Mouse (Mus musculus): ENCODE measurements at regions not wholly inside any gene's neighbourhood (a gene's known extent, or its start where the extent isn't known, plus 50 kb on each side); places are given as distances from the start of the nearest gene placed in this dataset.

GRCm38 (mm10) chr12:14088960-14089359, 62.9 kb downstream of the Fam84a start:
- no peak for ATAC-seq (ENCODE audit: insufficient number of reproducible peaks, low FRiP score, low TSS enrichment)

DNA sequence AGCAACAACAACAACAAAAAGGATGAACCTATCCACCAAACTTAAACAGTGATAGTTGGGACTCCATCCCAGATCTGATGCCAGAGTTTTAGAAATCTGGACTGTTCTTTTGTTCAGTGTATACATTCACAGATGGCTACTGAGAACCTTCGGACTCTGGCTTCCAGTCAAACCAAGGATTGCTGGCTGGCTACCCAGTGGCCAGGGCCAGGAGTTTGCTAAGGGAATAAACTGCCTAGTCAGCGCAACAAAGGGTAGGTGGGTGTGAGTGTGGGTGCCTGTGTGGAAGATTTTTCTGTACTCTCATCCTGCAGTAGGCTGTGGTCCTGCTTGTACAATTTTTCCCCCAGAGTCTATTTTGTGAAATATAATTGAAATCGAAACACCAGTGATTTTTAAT, 69.1 kb downstream of the Fam84a start:
- ATAC-seq (ENCODE audit: insufficient number of reproducible peaks, low FRiP score, low TSS enrichment) = peak; percentile 70; the same call in 1 of the 2 replicates

DNA sequence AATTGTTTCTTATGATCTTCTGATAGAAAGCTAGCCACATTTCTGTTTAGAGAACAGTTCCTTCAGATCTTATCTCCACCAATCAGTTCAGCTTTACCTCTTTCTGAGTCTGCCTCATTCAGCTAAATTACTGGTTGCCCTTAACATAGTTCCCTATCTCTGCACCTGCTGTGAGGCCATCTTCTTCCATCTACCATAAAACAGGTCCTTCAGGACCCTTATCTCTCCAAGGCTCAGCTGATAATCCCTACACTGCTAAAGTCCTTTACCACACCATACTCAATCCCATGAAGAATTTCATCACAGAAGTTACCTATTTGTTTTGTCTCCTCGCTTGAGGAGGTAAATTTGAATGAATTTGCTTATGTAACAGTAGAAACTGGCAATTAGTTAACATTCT, 72.0 kb downstream of the Fam84a start:
- ATAC-seq (ENCODE audit: insufficient number of reproducible peaks, low FRiP score, low TSS enrichment) = no peak

- ATAC-seq (ENCODE audit: insufficient number of reproducible peaks, low FRiP score, low TSS enrichment) = 0 out of 2 replicates have a peak, but pooled peaks have one; percentile 36
Observed at GRCm38 (mm10) chr12:14069049-14069448, 82.8 kb downstream of the Fam84a start.

DNA sequence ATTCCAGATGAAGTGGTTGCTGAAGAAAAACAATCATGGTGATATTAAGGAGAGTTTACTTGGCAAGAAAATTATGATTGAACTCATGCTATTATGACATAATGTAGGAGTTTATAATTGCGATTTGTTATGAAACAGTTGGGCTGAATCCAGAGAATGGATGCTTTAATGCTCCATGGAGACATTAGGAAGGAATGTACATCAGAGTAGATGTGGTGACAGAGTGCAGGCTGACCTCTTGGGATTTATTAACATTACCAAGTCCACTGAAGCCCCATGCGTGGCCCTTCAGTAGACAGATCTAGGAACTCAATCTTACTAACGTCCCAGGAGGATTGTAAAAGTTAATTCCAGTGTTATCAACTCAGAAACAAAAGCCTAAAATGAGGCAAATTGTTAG, 86.5 kb downstream of the Fam84a start:
- ATAC-seq (ENCODE audit: insufficient number of reproducible peaks, low FRiP score, low TSS enrichment) = no peak

- ATAC-seq (ENCODE audit: insufficient number of reproducible peaks, low FRiP score, low TSS enrichment) = no peak
Observed at GRCm38 (mm10) chr12:14063276-14063675, 88.6 kb downstream of the Fam84a start.

DNA sequence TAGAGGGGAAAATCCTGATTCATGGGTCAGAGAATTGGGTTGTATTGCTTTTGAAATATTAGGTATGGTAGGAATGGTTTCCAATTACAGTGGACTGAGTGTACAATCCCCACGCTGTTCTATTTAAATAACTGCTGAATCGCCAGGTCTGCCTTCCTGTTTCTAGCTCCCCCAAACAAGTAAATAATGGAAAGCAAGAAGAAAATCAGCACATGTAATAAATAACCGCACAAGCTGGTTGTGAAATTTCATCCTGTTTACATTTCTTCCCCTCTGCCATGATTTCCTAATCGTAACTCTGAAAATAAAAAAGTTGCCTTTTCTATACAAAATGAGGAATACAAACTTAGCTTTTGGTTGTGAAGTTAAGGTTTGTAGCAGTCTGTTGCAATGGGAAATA, 95.7 kb downstream of the Fam84a start:
- no peak for ATAC-seq (ENCODE audit: insufficient number of reproducible peaks, low FRiP score, low TSS enrichment)

- no peak for ATAC-seq (ENCODE audit: insufficient number of reproducible peaks, low FRiP score, low TSS enrichment)
Observed at GRCm38 (mm10) chr12:14032363-14032762, 119.5 kb downstream of the Fam84a start.

GRCm38 (mm10) chr12:14015271-14015670, 136.6 kb downstream of the Fam84a start:
- ATAC-seq (ENCODE audit: insufficient number of reproducible peaks, low FRiP score, low TSS enrichment) = no peak

- no peak for ATAC-seq (ENCODE audit: insufficient number of reproducible peaks, low FRiP score, low TSS enrichment)
Observed at GRCm38 (mm10) chr12:14005991-14006390, 145.9 kb downstream of the Fam84a start.

DNA sequence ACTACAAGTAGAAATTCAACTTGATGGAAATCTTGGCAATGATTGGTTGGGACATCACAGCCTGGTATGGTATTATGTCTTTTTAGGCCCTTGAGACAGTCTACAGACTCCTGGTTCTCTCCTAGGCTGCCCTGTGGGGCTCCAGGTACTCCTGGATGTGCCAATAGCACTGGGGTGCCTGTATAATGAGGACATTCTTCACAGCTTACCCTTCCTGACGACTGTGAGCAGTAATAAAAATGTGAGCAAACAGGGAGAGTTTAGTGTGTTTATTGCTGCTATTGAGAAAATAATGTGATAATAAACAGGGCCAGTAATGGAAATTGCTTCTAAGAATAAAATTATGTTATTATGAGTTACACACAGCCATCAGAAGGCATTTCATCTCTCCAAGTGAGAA, 150.2 kb downstream of the Fam84a start:
- ATAC-seq (ENCODE audit: insufficient number of reproducible peaks, low FRiP score, low TSS enrichment) = no peak

GRCm38 (mm10) chr12:13984396-13984776, 167.5 kb downstream of the Fam84a start:
- no peak for ATAC-seq (ENCODE audit: insufficient number of reproducible peaks, low FRiP score, low TSS enrichment)

DNA sequence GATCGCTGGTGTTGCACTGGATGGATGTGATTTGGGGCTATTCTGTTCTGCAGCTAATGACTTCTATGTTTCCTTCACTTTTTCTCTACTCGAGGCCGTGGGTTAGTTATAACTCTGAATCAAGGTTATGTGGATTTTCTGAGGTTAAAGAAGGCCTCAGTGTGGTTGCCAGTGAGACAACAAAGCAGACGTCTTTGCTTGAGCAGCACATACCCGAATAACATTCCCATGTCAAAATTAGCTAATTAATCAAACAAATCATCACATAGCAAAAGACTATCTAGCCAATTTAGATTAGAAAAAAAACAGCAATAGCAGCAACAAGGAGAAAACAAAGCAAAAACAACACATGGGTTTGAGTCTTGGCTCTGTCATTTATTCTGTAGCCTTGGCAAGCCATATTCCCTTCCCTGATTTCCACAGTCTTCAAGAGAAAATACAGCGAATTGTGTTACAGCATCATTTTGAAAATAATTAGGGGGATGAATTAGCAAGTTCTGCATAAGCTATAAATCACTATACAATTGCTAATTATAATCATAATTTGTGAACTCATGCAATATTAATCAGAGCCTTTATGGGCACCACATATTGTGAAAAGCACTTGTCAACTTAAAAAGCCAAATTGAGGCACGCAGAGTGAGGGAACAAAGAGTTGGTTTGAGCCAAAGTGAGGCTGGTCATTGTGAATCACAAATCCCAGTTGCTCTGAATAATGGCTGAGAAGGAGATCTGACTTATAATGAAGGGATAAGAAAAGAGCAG, 168.0 kb downstream of the Fam84a start:
- no peak for ATAC-seq (ENCODE audit: insufficient number of reproducible peaks, low FRiP score, low TSS enrichment)

DNA sequence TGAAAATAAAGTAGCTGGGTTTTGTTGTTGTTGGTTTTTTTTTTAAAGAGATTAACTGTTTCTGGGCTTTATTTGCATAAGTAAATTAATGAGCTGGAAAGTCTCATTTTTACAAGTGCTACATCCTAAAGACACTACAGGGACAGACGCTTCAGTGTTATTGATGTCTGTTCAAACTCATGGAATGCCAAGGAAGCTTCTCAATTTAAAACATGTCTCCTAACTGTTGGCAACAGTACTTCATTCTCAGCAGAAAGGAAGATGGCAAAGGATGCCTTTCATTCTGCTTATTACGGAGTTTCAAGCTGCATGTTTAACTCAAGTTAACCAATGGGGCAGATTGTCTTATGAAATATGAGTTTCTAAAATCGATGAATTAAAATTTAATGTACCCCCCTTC, 187.3 kb downstream of the Fam84a start:
- no peak for ATAC-seq (ENCODE audit: insufficient number of reproducible peaks, low FRiP score, low TSS enrichment)

- ATAC-seq (ENCODE audit: insufficient number of reproducible peaks, low FRiP score, low TSS enrichment) = no peak
Observed at GRCm38 (mm10) chr12:13939494-13939893, 212.4 kb downstream of the Fam84a start.

DNA sequence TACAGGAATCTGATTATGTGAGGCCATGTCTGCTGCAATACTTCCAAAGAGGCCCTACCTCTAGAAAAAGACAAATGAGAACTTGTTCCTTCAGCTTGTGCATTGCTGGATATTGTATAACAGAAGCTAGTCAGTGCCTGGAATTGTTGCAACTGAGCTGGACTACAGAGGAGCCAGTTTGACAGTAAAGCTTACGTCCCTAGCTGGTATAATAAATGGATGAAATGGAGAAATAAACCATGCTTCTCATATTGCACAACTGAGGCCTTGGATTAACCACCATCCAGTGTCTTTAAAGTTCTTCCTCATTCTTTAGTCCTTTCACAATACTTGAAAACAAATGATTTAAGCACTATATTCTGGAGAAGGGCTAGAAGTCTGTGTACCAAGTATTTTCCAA, 230.8 kb downstream of the Fam84a start:
- no peak for ATAC-seq (ENCODE audit: insufficient number of reproducible peaks, low FRiP score, low TSS enrichment)

DNA sequence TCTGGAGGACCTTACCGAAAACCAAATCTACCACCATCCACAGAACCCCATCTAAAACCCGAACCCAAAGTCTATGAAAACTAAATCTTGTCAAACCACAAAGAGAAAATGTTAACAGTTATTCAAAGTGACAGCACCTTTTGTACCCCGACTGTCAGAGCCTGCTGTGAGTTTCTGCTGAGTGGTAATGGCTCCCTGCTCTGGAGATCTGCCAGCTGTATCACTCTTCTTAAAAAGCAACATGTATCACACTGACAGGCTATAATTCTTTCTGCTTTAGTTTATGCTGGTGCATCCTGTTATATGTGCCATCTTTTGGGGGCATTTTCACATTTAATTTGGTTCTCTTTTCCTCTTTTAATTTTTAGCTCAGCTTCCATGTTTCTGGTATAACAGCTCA, 268.5 kb downstream of the Fam84a start:
- no peak for ATAC-seq (ENCODE audit: insufficient number of reproducible peaks, low FRiP score, low TSS enrichment)

GRCm38 (mm10) chr12:13869161-13869560, 282.7 kb downstream of the Fam84a start:
- no peak for ATAC-seq (ENCODE audit: insufficient number of reproducible peaks, low FRiP score, low TSS enrichment)

DNA sequence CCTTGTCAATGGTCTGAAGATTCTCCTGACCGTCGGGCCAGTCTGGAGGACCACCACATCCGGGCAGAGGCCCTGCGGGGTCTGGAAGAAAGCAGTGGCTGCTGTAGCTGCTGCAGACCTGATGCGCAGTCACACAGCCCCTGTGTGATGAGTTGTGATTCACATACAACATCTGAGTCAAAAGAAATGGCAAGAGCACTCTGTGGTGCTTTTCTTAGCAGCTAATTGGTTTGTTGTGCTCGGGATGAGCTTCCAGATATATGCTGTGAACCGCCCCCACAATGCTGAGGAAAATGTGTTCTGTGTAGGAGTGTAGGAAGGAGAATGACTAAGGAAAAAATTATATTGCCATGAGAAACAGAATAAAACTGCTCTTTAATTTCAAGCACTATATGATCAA, 290.6 kb downstream of the Fam84a start:
- no peak for ATAC-seq (ENCODE audit: insufficient number of reproducible peaks, low FRiP score, low TSS enrichment)

- ATAC-seq (ENCODE audit: insufficient number of reproducible peaks, low FRiP score, low TSS enrichment) = no peak
Observed at GRCm38 (mm10) chr12:13844532-13845485, 307.0 kb downstream of the Fam84a start.

DNA sequence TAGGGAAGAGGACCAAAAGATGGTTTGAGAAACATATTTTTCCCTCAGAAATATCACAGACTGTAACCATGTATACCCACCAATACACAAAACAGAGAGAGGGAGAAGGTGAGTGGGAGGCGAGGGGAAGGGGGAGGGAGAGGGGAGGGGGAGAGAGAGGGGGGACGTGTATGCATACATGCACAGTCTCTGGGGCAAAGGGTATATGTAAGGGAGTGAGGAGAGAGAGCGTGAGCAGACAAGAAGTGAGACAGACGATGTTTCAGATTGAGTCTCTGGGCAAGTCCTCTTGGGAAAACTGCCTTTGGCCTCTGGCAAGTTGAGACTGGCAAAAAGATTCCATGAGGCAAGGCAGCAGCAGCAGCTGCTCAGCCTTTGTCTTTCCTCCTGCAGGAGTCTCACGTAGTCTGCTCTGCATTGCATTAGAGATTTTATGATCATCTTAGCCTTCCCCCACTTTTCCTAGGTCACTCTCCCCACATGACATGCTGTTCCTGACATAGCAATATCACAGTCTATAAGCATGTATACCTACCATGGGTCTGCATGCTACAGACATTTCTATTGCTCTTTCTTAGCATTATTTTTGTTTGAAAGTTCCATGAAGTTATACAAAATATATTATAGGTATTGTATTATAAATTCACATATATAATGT, 308.3 kb downstream of the Fam84a start:
- no peak for ATAC-seq (ENCODE audit: insufficient number of reproducible peaks, low FRiP score, low TSS enrichment)

Measured in cerebellum, adult (tissue).